Mouse (Mus musculus) testis, adult 2 months (tissue): ENCODE data around the gene Cxcl17.

Experiments
- CTCF ChIP-seq: fragments of 200-500 bp; IDR thresholded peaks from 2 replicates; pipeline ENCODE4 v1.5.1; 2012; ENCODE audit warnings: low read depth, mild to moderate bottlenecking, inconsistent platforms, low read length, moderate library complexity; ENCODE audit not compliant: control insufficient read depth, insufficient read depth, insufficient replicate concordance
- POLR2A ChIP-seq: fragments of 200-500 bp; IDR thresholded peaks from 2 replicates; pipeline ENCODE4 v1.6.1; 2012; ENCODE audit warnings: low read depth, mild to moderate bottlenecking, inconsistent platforms, low read length, moderate library complexity; ENCODE audit not compliant: control insufficient read depth

DNA sequence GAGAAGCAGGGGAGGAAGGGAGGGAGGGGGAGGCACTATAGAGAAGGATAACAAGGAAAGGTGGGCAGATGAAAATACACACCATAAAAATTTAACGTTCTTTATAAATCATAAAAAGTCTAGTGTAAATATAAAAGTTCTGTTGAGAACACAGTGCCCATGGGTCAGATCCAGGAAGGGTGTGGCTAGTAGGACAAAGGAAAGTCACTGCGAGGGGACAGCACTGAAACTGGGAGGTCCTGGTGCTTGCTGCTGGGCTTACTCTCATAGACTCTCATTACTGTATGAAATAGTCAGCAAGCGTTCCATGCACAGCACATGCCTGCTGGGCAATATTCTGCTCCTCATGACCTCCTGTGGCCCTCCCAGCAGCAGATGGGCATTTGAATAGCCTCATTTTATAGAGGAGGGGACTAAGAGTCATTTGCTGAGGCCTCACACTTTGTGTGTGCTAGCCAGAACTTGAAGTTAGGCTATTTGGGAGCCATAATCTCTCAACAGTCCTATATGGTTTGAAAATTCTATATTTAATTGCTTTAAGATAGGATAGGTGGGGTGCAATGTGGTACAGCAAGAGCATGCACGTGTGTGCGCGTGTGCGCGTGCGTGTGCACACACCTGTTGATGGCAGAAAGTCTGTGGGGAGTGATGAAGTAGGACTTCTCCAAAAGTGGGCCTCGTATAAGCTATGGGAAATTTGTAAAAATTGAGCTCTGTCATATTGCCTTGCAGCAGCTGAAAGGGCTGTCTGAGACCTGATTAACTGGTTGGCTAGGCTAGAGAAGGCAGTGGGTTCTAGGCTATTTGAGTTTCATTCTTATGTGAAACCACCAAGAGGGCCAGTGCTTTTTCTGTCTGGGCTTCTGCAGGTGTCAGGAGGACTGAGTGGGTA is 22.2 kb upstream of the Cxcl17 start:
- TF ChIP-seq CTCF (no peak), POLR2A (no peak)
